Mouse (Mus musculus): ENCODE measurements around the gene A630010A05Rik. TPM values are rescaled to one million over a fixed set of nuclear protein-coding genes. Genes with fewer than 3 reads are reported as not detected.
"Not testable (repeated sequence)": the region's sequence is repeated elsewhere in the genome, so short reads cannot be mapped to it uniquely, and the experiment has no call there.

The A630010A05Rik gene
- not detected for total RNA-seq (2018; cell fraction: chromatin; rRNA removed)
- total RNA-seq (2018; cell fraction: cytosol; rRNA removed), result not detected
- not detected for total RNA-seq (2018; cell fraction: nucleus; rRNA removed)
- not detected in 3 replicates for polyA plus RNA-seq (2018)

DNA sequence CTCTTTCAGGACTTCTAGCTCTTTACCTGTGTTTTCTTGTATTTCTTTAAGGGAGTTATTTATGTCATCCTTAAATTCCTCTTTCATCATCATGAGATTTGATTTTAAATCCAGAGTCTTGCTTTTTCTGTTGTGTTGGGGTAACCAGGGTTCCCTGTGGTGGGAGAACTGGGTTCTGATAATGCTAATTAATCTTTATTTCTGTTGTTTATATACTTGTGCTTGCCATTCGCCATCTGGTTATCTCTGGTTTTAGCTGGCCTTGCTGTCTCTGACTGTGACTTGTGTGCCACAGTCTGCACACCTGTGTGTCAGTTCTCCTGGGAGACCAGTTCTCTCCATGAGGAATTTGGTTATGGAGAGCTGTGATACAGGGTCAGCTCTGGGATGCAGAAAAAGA is at the start of gene A630010A05Rik:
Gene A630010A05Rik, plus strand, starts transcription at position 301 of the 400 bp plus-strand sequence.
- H3K79me2 ChIP-seq (ENCODE audit: inconsistent target), result no peaks in the 10 kb centered on the region
- H3K27ac ChIP-seq, result no peak within 1 kb of the TSS
- 93% methylated on average over 1 of the region's 1 CpGs for WGBS (ENCODE audit: missing documents)
- H3K36me3 ChIP-seq (ENCODE audit: inconsistent target), result no peaks in the 10 kb centered on the region
- no peak within 1 kb of the TSS for H3K4me3 ChIP-seq (ENCODE audit: inconsistent target)

DNA sequence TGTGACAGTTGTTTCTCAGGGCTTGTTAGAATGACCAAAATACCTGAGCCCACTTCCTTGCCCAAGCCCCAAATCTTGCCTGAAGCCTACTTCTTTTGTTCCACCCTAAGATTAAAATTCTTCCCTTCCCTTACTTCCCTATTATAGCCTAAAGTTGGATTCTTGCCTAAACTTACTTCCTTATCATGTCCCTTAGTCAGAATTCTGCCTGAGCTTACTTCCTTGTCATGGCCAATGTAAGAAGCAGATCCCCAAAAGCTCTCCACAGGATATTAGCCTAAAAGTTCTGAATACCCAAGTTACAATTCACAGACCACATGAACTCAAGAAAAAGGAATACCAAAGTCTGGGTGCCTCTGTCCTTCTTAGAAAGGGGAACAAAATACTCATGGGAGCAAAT is 26.4 kb upstream of the A630010A05Rik start:
- Histone ChIP-seq H3K79me2 (ENCODE audit: inconsistent target) (no peaks in the 10 kb centered on the region), H3K4me3 (ENCODE audit: inconsistent target) (no peak overlapping the region), H3K27ac (no peak overlapping the region), H3K36me3 (ENCODE audit: inconsistent target) (no peaks in the 10 kb centered on the region)

DNA sequence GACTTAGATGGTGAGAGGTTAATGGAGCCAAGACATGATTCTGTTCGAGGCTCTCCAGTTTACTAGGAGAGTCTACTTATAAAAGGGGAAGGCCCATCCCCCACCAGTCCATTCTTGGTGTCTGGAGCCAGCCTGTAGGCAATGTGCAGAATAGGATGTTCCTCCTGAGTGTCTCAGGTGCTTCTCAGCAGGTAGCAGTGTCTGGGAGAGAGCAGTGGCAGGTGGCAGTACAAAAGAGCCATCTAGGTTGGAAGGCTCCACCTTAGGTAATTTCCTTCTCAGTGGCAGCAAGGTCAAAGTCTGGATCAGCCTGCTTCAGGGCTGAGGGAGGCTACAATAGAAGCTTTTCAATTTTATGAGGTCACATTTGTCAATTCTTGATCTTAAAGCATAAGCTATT is 4.9 kb upstream of the A630010A05Rik start:
- H3K27ac ChIP-seq; H3K4me3 ChIP-seq (ENCODE audit: inconsistent target); H3K79me2 ChIP-seq (ENCODE audit: inconsistent target); H3K36me3 ChIP-seq (ENCODE audit: inconsistent target): not testable (repeated sequence)
- WGBS (ENCODE audit: missing documents), result 60% methylated on average over 1 of the region's 1 CpGs

Other genes with a start within 250 kb of the A630010A05Rik start
- gene Fopnl, start 244.9 kb upstream of the A630010A05Rik start, polyA plus RNA-seq (2018), result 27.5 to 50.0 TPM (median 40.9 TPM) in 3 replicates
- 19.8 to 46.6 TPM (median 31.3 TPM) in 3 replicates for gene Abcc1, start 200.8 kb upstream of the A630010A05Rik start, polyA plus RNA-seq (2018)

Data from macrophage (primary cell).